Mouse (Mus musculus) midbrain, embryonic 12.5 days (tissue): ENCODE measurements around the gene Fcgbp. TPM values are rescaled to one million over a fixed set of nuclear protein-coding genes. Genes with fewer than 3 reads are reported as not detected.

Experiments used
- ATAC-seq: fragments of 200-750 bp; cut with Nextera tagmentation; 2 replicates; pipeline ENCODE4 v1.8.0; 2017; ENCODE audit warnings: low read depth, moderate TSS enrichment, moderate library complexity; ENCODE audit not compliant: low FRiP score
- H3K27ac ChIP-seq: fragments of 300-500 bp; sonication (generic); replicated peaks from 2 replicates; pipeline ENCODE4 v1.5.1; 2016; ENCODE audit warnings: mild to moderate bottlenecking
- H3K27me3 ChIP-seq: fragments of 300-500 bp; sonication (generic); 2 replicates; pipeline ENCODE4 v1.6.1; 2016; ENCODE audit warnings: mild to moderate bottlenecking
- H3K36me3 ChIP-seq: fragments of 300-500 bp; sonication (generic); 2 replicates; pipeline ENCODE4 v1.6.1; 2016
- H3K4me1 ChIP-seq: fragments of 300-500 bp; sonication (generic); 2 replicates; pipeline ENCODE4 v1.6.1; 2016
- H3K4me2 ChIP-seq: fragments of 300-500 bp; sonication (generic); replicated peaks from 2 replicates; pipeline ENCODE4 v1.6.1; 2016; ENCODE audit warnings: mild to moderate bottlenecking, moderate library complexity
- H3K4me3 ChIP-seq: fragments of 300-500 bp; sonication (generic); 2 replicates; pipeline ENCODE4 v1.5.1; 2016; ENCODE audit warnings: mild to moderate bottlenecking
- H3K9ac ChIP-seq: fragments of 300-500 bp; sonication (generic); replicated peaks from 2 replicates; pipeline ENCODE4 v1.6.1; 2016; ENCODE audit warnings: mild to moderate bottlenecking, moderate library complexity
- H3K9me3 ChIP-seq: fragments of 300-500 bp; sonication (generic); 2 replicates; pipeline ENCODE4 v1.6.1; 2016; ENCODE audit warnings: mild to moderate bottlenecking
- WGBS: fragments of 180-500 bp; shearing (Covaris S2); methylation state at CpG from one replicate; pipeline ENCODE4 v1.1.7; 2016; 5-methylcytosine and 5-hydroxymethylcytosine counted together
- polyA plus RNA-seq: library from polyadenylated mRNA; unstranded; fragments of >200 nt; fragmentation: Nextera tagmentation; extraction: Ambion mirVana; gene quantifications from 2 replicates; pipeline ENCODE4 v1.2.1, GENCODE M21; 2016

Gene Fcgbp
- polyA plus RNA-seq, 1 experiment from 2014 or later: 0.28 TPM

- Histone ChIP-seq H3K27ac (no peak overlapping the region), H3K9me3 (no peaks in the 10 kb centered on the region), H3K4me1 (no peaks in the 10 kb centered on the region), H3K4me3 (no peak overlapping the region), H3K4me2 (no peak overlapping the region), H3K9ac (no peak overlapping the region), H3K27me3 (no peaks in the 10 kb centered on the region), H3K36me3 (no peaks in the 10 kb centered on the region)
- ATAC-seq: no peak
- WGBS: 79% methylated on average over 6 of the region's 6 CpGs
These were observed 88.3 kb downstream of the Fcgbp start for GRCm38 (mm10) chr7:28159292-28159691.

- Histone ChIP-seq H3K4me2 (no peak overlapping the region), H3K4me3 (no peak overlapping the region), H3K27ac (no peak overlapping the region), H3K9me3 (no peaks in the 10 kb centered on the region), H3K4me1 (no peaks in the 10 kb centered on the region), H3K27me3 (no peaks in the 10 kb centered on the region), H3K36me3 (no peaks in the 10 kb centered on the region), H3K9ac (no peak overlapping the region)
- WGBS: 81% methylated on average over 3 of the region's 3 CpGs
- ATAC-seq: no peak
These were observed 88.9 kb downstream of the Fcgbp start for GRCm38 (mm10) chr7:28159893-28160292.

- H3K4me3 ChIP-seq: no peak overlapping the region
- no peaks in the 10 kb centered on the region for H3K27me3 ChIP-seq
- no peak for ATAC-seq
- H3K27ac ChIP-seq: no peak overlapping the region
- no peaks in the 10 kb centered on the region for H3K9me3 ChIP-seq
- H3K9ac ChIP-seq: no peak overlapping the region
- H3K4me1 ChIP-seq: no peaks in the 10 kb centered on the region
- WGBS: 61% methylated on average over 9 of the region's 9 CpGs
- no peaks in the 10 kb centered on the region for H3K36me3 ChIP-seq
- no peak overlapping the region for H3K4me2 ChIP-seq
These were observed 90.2 kb downstream of the Fcgbp start for GRCm38 (mm10) chr7:28161163-28161749.

GRCm38 (mm10) chr7:28165406-28165805 lies 94.4 kb downstream of the Fcgbp start:
- no peak for ATAC-seq
- H3K36me3 ChIP-seq: no peaks in the 10 kb centered on the region
- WGBS: 73% methylated on average over 6 of the region's 6 CpGs

GRCm38 (mm10) chr7:28168320-28169115 lies 97.5 kb downstream of the Fcgbp start:
- Histone ChIP-seq H3K9ac (peak overlapping the region; percentile 64), H3K9me3 (no peaks in the 10 kb centered on the region), H3K36me3 (no peaks in the 10 kb centered on the region), H3K27me3 (no peaks in the 10 kb centered on the region), H3K4me2 (peak overlapping the region; percentile 94), H3K4me3 (peak overlapping the region; percentile 83), H3K4me1 (peaks cover 26% of the 10 kb centered on the region), H3K27ac (peak overlapping the region; percentile 54)
- 10% methylated on average over 9 of the region's 9 CpGs for WGBS
- no peak for ATAC-seq

More at GRCm38 (mm10) chr7:28165406-28165805, 94.4 kb downstream of the Fcgbp start:
- Histone ChIP-seq H3K4me2 (no peak overlapping the region), H3K9me3 (no peaks in the 10 kb centered on the region), H3K27me3 (no peaks in the 10 kb centered on the region), H3K9ac (no peak overlapping the region), H3K27ac (no peak overlapping the region), H3K4me3 (no peak overlapping the region), H3K4me1 (peaks cover 13% of the 10 kb centered on the region)

GRCm38 (mm10) chr7:28169489-28170422 lies 98.7 kb downstream of the Fcgbp start, which contains the start of gene Fbl:
Fbl (plus strand) TSS chr7:28169710.
- ATAC-seq: peak; percentile 90
- peak within 1 kb of the TSS; percentile 79 for H3K9ac ChIP-seq
- H3K4me3 ChIP-seq: peak within 1 kb of the TSS; percentile 83
- H3K4me1 ChIP-seq: peaks cover 26% of the 10 kb centered on the region
- H3K27ac ChIP-seq: peak within 1 kb of the TSS; percentile 72
- no peaks in the 10 kb centered on the region for H3K27me3 ChIP-seq
- under 1% methylated on average over 71 of the region's 80 CpGs for WGBS
- H3K4me2 ChIP-seq: peak within 1 kb of the TSS; percentile 94
- no peaks in the 10 kb centered on the region for H3K9me3 ChIP-seq
- H3K36me3 ChIP-seq: peaks cover 1% of the 10 kb centered on the region; the same call in 1 of the 2 replicates

Other genes with a start within 250 kb of the Fcgbp start
- gene Zfp59, start 232.6 kb upstream of the Fcgbp start, polyA plus RNA-seq: 10.7 and 12.0 TPM in 2 replicates
- 2.8 and 3.1 TPM in 2 replicates for gene Zfp607a, start 213.7 kb upstream of the Fcgbp start, polyA plus RNA-seq
- gene Zfp974, start 141.8 kb upstream of the Fcgbp start, polyA plus RNA-seq: 17.5 and 18.2 TPM in 2 replicates
- gene Zfp780b, start 92.1 kb upstream of the Fcgbp start, polyA plus RNA-seq: 25.7 and 27.2 TPM in 2 replicates
- gene Zfp850, start 57.1 kb upstream of the Fcgbp start, polyA plus RNA-seq: 6.7 and 7.2 TPM in 2 replicates
- gene Psmc4, start 21.1 kb upstream of the Fcgbp start, polyA plus RNA-seq: 355 TPM in 2 replicates
- gene 9530053A07Rik, start 58.2 kb downstream of the Fcgbp start, polyA plus RNA-seq: 0.10 and 0.13 TPM in 2 replicates
- gene Fbl, start 98.5 kb downstream of the Fcgbp start, polyA plus RNA-seq: 134 TPM in 2 replicates
- 21.5 and 22.8 TPM in 2 replicates for gene Dyrk1b, start 108.2 kb downstream of the Fcgbp start, polyA plus RNA-seq
- gene Eid2, start 196.6 kb downstream of the Fcgbp start, polyA plus RNA-seq: 5.7 and 7.3 TPM in 2 replicates
- 25.2 and 27.4 TPM in 2 replicates for gene Eid2b, start 206.5 kb downstream of the Fcgbp start, polyA plus RNA-seq
- gene Selenov, start 219.9 kb downstream of the Fcgbp start, polyA plus RNA-seq: 0.90 and 1.6 TPM in 2 replicates
- gene Dll3, start 231.0 kb downstream of the Fcgbp start, polyA plus RNA-seq: 86.8 and 91.4 TPM in 2 replicates
- gene Timm50, start 240.8 kb downstream of the Fcgbp start, polyA plus RNA-seq: 188 and 193 TPM in 2 replicates